Mouse (Mus musculus): ENCODE data around the gene Atp5d.
"Not testable (repeated sequence)": the region's sequence is repeated elsewhere in the genome, so short reads cannot be mapped to it uniquely, and the experiment has no call there.

Gene Atp5d

DNA sequence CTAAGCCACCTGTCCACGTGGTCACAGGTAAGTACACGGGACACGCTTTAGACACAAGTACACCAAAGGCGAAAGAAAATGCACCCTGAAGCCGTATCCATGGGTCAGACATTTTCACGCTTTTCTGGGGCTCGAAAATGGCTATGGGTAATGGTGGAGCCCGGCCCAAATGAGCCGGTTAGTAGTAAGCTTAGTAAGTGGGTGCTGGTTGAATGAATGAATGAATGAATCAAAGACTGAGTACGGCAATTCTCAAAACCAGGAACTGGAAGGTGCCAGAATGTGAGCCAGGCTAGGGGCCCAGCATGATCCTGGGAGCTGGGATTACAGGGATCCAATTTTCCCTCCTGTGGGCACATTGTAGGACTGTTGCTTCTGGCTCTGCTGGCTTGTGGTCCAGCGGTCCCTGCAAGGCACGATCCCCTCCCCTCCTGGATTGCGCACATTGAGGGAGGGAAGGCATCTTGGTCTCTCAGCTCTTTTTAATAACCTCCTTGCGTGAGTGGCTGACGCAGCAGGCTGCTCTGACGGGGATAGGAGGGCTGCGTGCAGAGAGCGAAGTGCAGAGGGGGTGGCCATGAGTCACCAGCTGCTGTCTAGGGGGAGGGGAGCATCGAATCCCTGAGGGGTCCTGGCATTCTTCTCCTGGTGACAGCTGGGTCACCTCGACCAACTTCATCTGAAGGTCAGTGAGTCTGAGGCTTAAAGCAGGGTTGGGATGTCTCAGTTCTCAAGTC, 27.1 kb downstream of the Atp5d start, which contains the start of gene Cirbp:
Gene Cirbp, plus strand, starts transcription at position 594 of the 737 bp plus-strand sequence.
- in situ Hi-C loops (cut with MboI, MseI) = no loop called here

DNA sequence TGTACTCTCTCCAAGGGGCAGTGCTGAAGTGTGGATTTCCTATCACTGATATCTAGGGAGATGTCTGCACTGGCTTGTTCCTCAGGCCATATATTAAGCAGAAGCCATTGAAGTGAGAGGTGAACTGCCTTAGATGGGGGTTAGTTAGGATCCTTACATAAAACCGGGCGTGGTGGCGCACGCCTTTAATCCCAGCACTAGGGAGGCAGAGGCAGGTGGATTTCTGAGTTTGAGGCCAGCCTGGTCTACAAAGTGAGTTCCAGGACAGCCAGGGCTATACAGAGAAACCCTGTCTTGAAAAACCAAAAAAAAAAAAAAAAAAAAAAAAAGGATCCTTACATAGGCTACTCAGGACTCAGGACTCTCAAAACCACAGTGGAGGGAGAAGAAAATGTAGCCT, 27.7 kb downstream of the Atp5d start:
- in situ Hi-C loops (cut with MboI, MseI) = not testable (repeated sequence)

- in situ Hi-C loops (cut with MboI, MseI) = no loop called here
Measured at GRCm38 (mm10) chr10:80167460-80168037, 29.1 kb downstream of the Atp5d start.

DNA sequence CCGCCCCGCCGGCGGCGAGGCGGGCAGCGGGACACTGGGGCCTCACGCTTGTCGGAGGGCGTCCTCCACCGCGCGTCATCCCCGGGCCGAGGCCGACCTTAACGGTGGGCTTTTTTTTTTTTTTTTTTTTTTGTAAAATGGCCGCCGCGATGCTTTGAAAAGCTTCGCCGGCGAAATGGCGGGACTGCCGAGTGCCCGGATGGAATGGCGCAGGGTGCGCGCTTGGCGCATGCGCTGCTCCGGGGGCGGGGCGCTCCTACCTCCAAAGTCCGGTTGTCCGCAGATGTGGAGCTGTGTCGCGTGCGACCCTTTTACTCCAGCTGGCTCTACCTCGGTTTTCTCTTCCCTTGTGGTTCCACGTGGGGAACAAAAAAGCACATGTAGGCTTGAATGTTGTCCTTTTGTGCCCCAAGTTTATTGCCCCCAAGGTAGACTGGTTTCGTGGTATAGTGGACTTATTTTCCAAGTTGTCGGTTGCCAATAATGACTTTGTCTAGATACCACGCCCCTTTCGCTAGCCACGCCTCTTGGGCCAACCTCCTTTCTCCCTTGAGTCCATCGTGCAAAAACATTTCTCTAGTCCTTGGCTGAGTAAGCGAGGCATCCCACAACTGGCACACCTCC, 29.7 kb downstream of the Atp5d start:
- in situ Hi-C loops (cut with MboI, MseI) = no loop called here

- in situ Hi-C loops (cut with MboI, MseI) = no loop called here
Measured at GRCm38 (mm10) chr10:80169070-80169469, 30.6 kb downstream of the Atp5d start.

- in situ Hi-C loops (cut with MboI, MseI) = no loop called here
Measured at GRCm38 (mm10) chr10:80169651-80170050, 31.2 kb downstream of the Atp5d start.

- in situ Hi-C loops (cut with MboI, MseI) = no loop called here
Measured at GRCm38 (mm10) chr10:80170052-80170451, 31.6 kb downstream of the Atp5d start.

DNA sequence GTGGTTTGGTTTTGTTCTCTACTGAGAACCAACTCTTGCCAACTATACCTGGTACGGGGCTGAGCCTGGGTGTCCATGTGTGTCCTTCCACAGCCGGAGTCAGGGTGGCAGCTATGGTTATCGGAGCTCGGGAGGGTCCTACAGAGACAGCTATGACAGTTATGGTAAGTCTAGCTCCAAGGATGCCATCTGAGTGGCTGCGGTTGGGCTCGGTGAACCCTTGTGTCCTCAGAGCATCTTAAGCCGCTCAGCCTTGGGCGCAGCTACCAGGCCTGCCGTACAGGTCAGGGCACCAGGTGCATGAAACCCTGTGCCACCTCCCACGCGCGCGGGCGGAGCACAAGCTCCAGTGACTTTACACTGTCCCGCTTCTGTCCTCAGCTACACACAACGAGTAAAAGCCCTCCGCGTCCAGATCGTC, 32.2 kb downstream of the Atp5d start:
- in situ Hi-C loops (cut with MboI, MseI) = no loop called here

DNA sequence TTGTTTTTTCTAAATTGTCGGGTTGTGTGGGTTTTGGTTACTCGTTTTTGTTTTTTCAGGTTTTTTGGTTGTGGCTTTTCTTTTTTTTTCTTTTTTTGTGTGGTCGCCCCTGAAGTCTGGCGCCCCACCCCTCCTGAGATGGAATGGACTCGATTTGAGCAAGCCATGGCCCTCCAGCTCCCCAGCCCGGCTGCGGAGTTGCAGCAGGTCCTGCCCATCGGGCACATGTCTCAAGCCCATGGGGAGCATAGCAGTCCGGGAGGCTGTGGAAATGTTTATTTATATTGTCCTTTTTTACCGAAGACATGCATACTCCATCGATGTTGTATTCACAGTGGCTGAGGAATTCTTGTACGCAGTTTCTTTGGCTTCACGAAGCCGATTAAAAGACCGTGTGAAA, 32.8 kb downstream of the Atp5d start:
- in situ Hi-C loops (cut with MboI, MseI) = no loop called here

- in situ Hi-C loops (cut with MboI, MseI) = no loop called here
Measured at GRCm38 (mm10) chr10:80171760-80172526, 33.5 kb downstream of the Atp5d start.

DNA sequence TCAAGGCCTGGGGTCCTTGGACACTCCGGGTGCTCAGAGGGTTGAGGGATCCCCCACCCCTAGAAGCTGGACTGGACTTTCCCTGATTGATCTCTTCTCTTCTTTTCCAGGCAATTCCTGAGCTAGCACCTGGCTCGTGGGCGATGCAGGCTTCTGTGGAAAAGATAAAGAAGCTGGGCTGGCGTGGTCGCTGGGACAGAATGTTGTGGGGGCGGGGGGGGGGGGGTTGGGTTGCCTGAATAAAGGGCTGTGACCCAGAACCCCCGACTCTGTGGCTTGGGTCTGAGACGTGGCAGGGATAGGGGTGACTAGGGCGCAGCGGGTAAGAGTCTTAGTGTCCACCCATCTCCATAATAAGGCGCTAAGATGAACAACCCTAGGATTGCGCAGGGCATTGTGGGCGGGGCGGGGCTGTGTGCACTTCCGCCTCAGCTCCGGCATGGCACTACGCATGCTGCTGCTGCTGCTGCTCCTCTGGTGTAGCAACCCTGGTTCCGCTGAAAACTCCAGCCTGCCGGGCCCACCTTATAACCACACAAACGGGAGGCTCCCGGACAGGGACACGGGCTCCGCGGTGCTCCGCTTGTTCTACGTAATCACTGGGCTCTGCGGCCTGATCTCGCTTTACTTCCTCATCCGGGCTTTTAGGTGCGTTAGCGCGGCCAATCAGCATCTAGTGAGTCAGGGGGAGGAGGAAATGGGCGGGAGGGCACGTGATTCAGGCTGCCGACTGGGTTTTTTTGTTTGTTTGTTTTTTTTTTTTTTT, 34.3 kb downstream of the Atp5d start, which contains the start of gene 1600002K03Rik:
Gene 1600002K03Rik, plus strand, starts transcription at position 418 of the 766 bp plus-strand sequence.
- in situ Hi-C loops (cut with MboI, MseI) = no loop called here

GRCm38 (mm10) chr10:80173358-80173757, 34.9 kb downstream of the Atp5d start:
- in situ Hi-C loops (cut with MboI, MseI) = no loop called here

DNA sequence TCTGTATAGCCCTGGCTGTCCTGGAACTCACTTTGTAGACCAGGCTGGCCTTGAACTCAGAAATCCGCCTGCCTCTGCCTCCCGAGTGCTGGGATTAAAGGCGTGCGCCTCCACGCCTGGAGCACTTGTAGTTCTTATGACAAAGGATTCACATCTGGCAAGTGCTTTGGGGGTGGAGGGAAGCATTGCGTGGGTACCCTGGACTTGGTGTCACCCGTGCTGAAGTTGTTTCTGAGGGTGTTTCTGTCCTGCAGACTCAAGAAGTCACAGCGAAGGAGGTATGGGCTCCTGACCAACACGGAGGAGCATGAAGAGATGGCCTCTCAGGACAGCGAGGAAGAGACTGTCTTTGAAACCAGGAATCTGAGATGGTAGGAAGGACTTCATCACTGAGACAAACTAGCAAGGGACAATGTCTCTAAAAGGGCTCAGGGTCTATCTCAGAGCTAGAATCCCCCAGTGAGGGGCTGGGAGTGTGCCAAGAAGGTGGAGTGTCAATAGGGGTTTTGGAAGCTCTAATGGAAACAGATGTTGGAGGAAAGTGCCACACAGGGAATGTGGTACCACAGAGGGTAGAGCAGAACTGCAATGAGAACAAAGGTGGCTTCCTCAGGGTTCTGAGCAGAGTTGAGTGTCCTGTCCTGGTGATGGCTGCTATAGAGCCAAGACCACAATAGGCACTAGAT, 35.7 kb downstream of the Atp5d start:
- in situ Hi-C loops (cut with MboI, MseI) = no loop called here

- in situ Hi-C loops (cut with MboI, MseI) = loop anchor here (5.0 kb wide), 1 partner anchor 68 kb away; no protein-coding TSS in a partner anchor
Measured at GRCm38 (mm10) chr10:80174705-80175104, 36.3 kb downstream of the Atp5d start.

- in situ Hi-C loops (cut with MboI, MseI) = loop anchor here (5.0 kb wide), 1 partner anchor 67 kb away; no protein-coding TSS in a partner anchor
Measured at GRCm38 (mm10) chr10:80175536-80176269, 37.3 kb downstream of the Atp5d start.

- in situ Hi-C loops (cut with MboI, MseI) = loop anchor here (5.0 kb wide), 1 partner anchor 66 kb away; no protein-coding TSS in a partner anchor
Measured at GRCm38 (mm10) chr10:80176270-80176834, 37.9 kb downstream of the Atp5d start.

GRCm38 (mm10) chr10:80177441-80178279, 39.2 kb downstream of the Atp5d start:
- in situ Hi-C loops (cut with MboI, MseI) = loop anchor here (5.0 kb wide), 1 partner anchor 65 kb away; no protein-coding TSS in a partner anchor

Data from T-helper 1 cell (primary cell).